Comparison of ENCODE assay signal across 7 mouse cellular contexts in the genomic region with DNA sequence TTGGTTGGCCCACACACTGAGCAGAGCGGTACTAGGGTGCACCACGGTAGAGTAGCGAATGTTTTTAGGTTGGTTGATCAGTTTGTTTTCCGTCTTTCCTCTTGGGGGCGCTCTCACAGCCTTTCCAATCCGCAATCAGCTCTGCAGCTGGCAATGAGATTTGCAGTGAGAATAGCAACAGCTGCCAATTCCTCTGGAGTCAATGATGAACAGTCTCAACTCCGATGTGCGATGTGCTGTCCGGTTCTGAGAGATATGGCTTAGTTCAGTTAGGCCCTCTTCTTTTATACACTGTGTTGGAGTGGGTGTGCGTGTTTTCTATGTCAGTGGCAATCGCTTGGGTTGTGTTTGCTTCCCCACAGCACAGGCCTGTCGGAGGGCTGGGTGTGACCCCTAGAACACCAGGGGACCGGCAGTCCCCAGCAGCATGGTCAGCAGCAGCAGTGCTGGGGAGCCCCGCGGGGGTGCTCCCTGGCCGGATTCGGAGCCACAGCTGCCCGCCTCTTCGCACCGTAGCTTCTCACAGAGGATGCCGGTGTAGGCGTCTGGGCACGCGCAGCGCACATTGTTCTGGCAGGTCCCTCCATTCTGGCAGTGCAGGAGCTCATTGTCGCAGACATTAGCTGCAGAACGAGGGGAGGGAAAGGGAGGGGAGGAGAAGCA.
A peak's percentile ranks its signal among the peaks of the same experiment; 100 is the strongest.
DNase-seq lines count a peak whose midpoint lies in the region; ATAC-seq and TF ChIP-seq lines count a peak whose summit lies in the region.

No protein-coding gene starts in this region.

- no peaks in the 10 kb centered on the region for H3K36me3 ChIP-seq in intestine, postnatal 0 days (ENCODE audit: control insufficient read depth, insufficient read depth)
- H3K36me3 ChIP-seq in midbrain, embryonic 12.5 days, result no peaks in the 10 kb centered on the region
- no peaks in the 10 kb centered on the region for H3K36me3 ChIP-seq in stomach, embryonic 14.5 days (ENCODE audit: control insufficient read depth, insufficient read depth, low read length)

- TF ChIP-seq CTCF in intestine, postnatal 0 days (IDR thresholded peaks at IDR 0.05; ENCODE audit: low read depth), result peak; percentile 63

- WGBS in intestine, postnatal 0 days, result 6% methylated on average over 27 of the region's 27 CpGs
- 1% methylated on average over 27 of the region's 27 CpGs for WGBS in midbrain, embryonic 12.5 days
- 7% methylated on average over 27 of the region's 27 CpGs for WGBS in stomach, embryonic 14.5 days

- H3K27ac ChIP-seq in intestine, postnatal 0 days (ENCODE audit: low read depth, low read length), result no peak overlapping the region
- peak overlapping the region; percentile 83 for H3K27ac ChIP-seq in midbrain, embryonic 12.5 days (replicated peaks)
- H3K27ac ChIP-seq in stomach, embryonic 14.5 days (ENCODE audit: low read length), result no peak overlapping the region

- H3K9ac ChIP-seq in intestine, postnatal 0 days (ENCODE audit: low read depth, low read length), result no peak overlapping the region
- H3K9ac ChIP-seq in midbrain, embryonic 12.5 days (replicated peaks), result peak overlapping the region; percentile 66
- no peak overlapping the region for H3K9ac ChIP-seq in stomach, embryonic 14.5 days (replicated peaks; ENCODE audit: low read depth, low read length)

- no peaks in the 10 kb centered on the region for H3K27me3 ChIP-seq in intestine, postnatal 0 days (replicated peaks; ENCODE audit: control insufficient read depth, insufficient read depth, low read length)
- H3K27me3 ChIP-seq in midbrain, embryonic 12.5 days, result no peaks in the 10 kb centered on the region
- H3K27me3 ChIP-seq in stomach, embryonic 14.5 days (ENCODE audit: control insufficient read depth, insufficient read depth, low read length), result no peaks in the 10 kb centered on the region

- intact Hi-C loops in left cerebral cortex, postnatal 14 days (cut with DNase I), result loop anchor here (5.0 to 10.0 kb wide), 2 partner anchors 362 to 465 kb away; a partner anchor contains a TSS

- H3K4me3 ChIP-seq in intestine, postnatal 0 days (ENCODE audit: low read depth, low read length), result peak overlapping the region; percentile 29
- peak overlapping the region; percentile 47 for H3K4me3 ChIP-seq in midbrain, embryonic 12.5 days
- peak overlapping the region; percentile 32 for H3K4me3 ChIP-seq in stomach, embryonic 14.5 days (ENCODE audit: low read depth, low read length)

- peak overlapping the region; percentile 69 for H3K4me2 ChIP-seq in intestine, postnatal 0 days (replicated peaks; ENCODE audit: low read depth)
- H3K4me2 ChIP-seq in midbrain, embryonic 12.5 days (replicated peaks), result peak overlapping the region; percentile 78
- peak overlapping the region; percentile 88 for H3K4me2 ChIP-seq in stomach, embryonic 14.5 days (replicated peaks; ENCODE audit: low read depth, low read length)

- ATAC-seq in intestine, postnatal 0 days, result no peak
- peak; percentile 90 for ATAC-seq in midbrain, embryonic 12.5 days (ENCODE audit: low FRiP score, low read depth)
- peak; percentile 78 for ATAC-seq in stomach, embryonic 14.5 days (ENCODE audit: insufficient number of reproducible peaks, insufficient read depth, low FRiP score, low read depth)

- H3K9me3 ChIP-seq in intestine, postnatal 0 days (ENCODE audit: control insufficient read depth), result no peaks in the 10 kb centered on the region
- no peaks in the 10 kb centered on the region for H3K9me3 ChIP-seq in midbrain, embryonic 12.5 days
- no peaks in the 10 kb centered on the region for H3K9me3 ChIP-seq in stomach, embryonic 14.5 days (ENCODE audit: control insufficient read depth, low read depth, low read length)

- DNase-seq in adrenal gland, postnatal 36 days, result peak; percentile 8 to 12
- peak; percentile 49 to 56 for DNase-seq in cerebellum, postnatal 4 days (ENCODE audit: low spot score in 2 of 2)
- peak; percentile 54 for DNase-seq in gastrocnemius, adult 18-20 months (ENCODE audit: low spot score)
- DNase-seq in left cerebral cortex, postnatal 14 days (ENCODE audit: low spot score in 2 of 2), result peak; percentile 68 to 86

- no peaks in the 10 kb centered on the region for H3K4me1 ChIP-seq in intestine, postnatal 0 days (replicated peaks; ENCODE audit: control insufficient read depth, insufficient read depth, low read length)
- H3K4me1 ChIP-seq in midbrain, embryonic 12.5 days, result peaks cover 9% of the 10 kb centered on the region
- peaks cover 4% of the 10 kb centered on the region; the same call in 1 of the 2 replicates for H3K4me1 ChIP-seq in stomach, embryonic 14.5 days (ENCODE audit: control insufficient read depth, insufficient read depth, low read length)

Comparison
In these comparisons a context has a peak if more than half of its experiments do, and no peak if none do; other contexts are left out.
1. DNase-seq: peak in every context shown above with its lines; median percentile 77 in left cerebral cortex, postnatal 14 days; 54 in gastrocnemius, adult 18-20 months; 52 in cerebellum, postnatal 4 days; 10 in adrenal gland, postnatal 36 days.